Mouse (Mus musculus) adrenal gland, postnatal 25 days (tissue): ENCODE results near the gene Magix. TPM values are rescaled to one million over a fixed set of nuclear protein-coding genes. Genes with fewer than 3 reads are reported as not detected.

Experiments used
- DNase-seq: peaks from one replicate; pipeline ENCODE4 v3.0.0; 2021; ENCODE audit warnings: mixed read lengths
- total RNA-seq: library from RNA; stranded (reverse); gene quantifications from 2 replicates; pipeline ENCODE4 v1.2.3, GENCODE M21; 2021

The Magix gene
- total RNA-seq, 1 experiment from 2014 or later, result 0.52 TPM

- DNase-seq, result no peak
Observed at GRCm38 (mm10) chrX:7673578-7674281, 7.3 kb downstream of the Magix start.

DNA sequence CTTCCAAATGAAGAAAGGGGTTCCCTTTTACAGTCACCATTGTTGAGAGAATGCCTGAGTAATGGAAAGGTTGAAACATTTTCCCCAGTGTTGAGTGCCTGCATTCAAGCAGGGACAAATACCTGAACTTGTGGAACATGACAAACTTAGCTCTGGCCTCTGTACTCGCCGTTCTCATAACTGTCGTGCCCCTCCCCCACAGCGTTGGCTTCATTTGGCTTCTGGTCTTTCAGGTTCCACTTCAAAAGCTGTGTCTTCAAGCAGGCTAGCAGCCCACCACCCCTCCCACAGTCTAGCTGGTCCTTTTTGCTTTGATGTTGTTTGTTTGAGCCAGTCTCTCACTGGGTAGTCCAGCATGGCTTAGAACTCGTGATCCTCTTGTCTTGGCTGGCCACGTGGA is 8.3 kb downstream of the Magix start:
- no peak for DNase-seq

DNA sequence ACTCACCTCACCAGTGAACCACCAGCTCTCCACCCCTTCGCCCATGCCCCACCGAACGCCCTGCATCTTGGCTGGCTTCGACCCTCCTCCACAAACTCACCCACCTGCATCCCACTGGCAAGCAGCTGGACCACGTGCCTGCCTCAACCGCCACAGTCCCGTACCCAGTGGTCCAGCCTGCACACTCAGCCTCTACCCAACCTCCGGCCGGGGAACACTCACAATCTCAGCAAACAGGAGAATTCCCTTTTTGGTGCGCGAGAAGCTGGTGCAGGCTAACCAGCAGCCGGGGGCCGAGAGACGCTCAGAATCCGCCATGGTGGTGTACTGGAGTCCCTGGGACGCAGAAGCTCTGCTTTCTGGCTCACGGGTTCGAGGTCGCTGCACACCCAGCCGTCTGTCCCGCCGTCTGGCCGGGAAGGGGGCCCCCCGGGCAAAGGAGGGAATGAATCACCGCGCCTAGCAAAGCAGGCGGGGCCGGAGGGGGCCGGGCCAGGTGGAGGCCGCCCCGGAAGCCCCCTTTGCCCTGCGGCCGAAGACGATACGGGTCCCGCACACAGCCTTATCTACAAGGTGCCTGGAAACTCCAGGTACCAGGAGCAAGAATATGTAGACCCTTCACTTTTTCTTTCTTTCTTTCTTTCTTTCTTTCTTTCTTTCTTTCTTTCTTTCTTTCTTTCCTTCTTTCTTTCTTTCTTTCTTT is 10.0 kb downstream of the Magix start, which contains the start of gene Plp2:
Plp2 (minus strand) TSS at position 470 of the 703 bp plus-strand sequence.
- peak; percentile 69 for DNase-seq

GRCm38 (mm10) chrX:7670390-7670881 is 10.6 kb downstream of the Magix start:
- peak; percentile 77 for DNase-seq

GRCm38 (mm10) chrX:7665739-7666502 is 15.1 kb downstream of the Magix start:
- no peak for DNase-seq

GRCm38 (mm10) chrX:7664791-7665190 is 16.3 kb downstream of the Magix start:
- peak; percentile 36 for DNase-seq

DNA sequence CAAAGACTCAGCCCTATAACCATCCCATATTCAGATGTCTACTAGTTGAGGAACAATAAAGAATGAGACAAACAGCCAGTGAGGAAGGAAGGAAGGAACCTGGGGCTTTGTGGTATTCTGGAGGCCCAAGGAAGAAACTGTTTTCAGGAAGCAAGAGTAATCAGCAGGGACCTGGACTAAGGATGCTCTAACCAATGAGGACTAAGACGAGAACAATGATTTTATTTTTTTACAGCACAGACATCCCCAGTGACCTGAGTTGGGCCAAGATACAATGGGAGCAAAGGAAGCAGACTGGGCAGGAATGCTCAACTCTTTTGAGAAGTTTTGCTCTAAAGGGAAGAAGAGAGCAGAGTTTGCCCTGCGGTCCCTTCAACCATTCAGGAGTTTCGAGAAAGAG is 18.1 kb downstream of the Magix start:
- DNase-seq, result no peak

GRCm38 (mm10) chrX:7661086-7661485 is 20.0 kb downstream of the Magix start:
- no peak for DNase-seq

DNA sequence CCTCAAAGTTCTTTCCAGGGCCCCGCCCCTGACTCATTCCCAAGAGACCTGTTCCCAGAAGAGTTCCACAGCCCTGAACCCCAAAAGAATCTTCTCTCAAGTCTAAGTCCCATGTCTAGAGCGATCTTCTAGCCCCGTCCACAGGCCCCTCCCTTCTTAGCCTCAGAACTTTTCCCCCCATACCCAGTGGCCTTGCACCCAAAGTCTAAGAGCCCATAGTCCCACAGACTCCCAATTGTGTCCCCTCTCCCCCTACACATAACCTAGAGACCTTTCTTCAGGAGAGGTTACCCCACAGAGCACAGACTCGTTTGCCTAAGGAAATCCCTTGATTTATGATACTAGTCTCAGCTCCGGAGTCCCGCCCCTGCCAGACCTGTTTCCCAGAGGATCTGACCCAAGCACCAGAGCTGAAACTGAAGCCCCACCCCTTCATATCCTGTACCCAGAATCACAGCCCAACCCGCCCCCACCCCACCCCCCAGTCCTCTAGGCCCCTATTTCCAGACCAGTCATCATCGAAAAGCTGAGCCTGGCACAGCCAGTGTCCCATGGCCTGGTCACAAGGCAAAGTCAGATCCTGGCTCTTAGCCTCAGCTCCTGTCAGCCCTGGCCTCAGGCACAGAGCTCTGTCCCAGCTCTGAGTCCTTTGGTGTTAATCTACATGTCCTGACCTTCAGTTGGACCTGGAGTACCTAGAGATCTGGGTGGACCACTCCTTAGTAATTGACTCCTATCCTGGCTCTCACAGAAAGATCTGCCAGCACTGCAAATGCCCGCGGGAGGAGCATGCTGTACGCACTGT is 22.1 kb downstream of the Magix start:
- no peak for DNase-seq

GRCm38 (mm10) chrX:7658031-7658784 is 22.8 kb downstream of the Magix start:
- DNase-seq, result peak; percentile 58

DNA sequence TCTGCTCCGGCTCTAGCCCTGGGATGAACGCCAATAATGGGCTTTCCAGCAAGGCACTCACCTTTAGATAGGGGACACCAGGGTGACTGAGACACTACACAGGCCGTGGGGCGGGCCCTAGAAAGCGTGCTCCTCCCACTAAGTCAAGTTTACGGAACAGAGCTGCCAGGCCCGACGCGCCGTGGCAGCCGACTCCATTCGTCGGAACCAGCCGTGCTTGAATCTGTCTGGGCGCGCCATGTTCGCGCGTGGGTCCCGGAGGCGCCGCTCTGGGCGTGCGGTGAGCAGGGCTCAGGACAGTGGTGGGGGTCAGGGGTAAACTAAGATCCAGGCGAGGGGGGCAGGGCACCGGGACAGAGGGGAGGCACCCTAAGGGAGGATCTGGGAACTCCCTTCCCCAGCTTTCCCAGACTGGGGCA is 23.8 kb downstream of the Magix start, which contains the start of gene Prickle3:
Prickle3 (plus strand) TSS at position 40 of the 419 bp plus-strand sequence.
- DNase-seq, result peak; percentile 69

DNA sequence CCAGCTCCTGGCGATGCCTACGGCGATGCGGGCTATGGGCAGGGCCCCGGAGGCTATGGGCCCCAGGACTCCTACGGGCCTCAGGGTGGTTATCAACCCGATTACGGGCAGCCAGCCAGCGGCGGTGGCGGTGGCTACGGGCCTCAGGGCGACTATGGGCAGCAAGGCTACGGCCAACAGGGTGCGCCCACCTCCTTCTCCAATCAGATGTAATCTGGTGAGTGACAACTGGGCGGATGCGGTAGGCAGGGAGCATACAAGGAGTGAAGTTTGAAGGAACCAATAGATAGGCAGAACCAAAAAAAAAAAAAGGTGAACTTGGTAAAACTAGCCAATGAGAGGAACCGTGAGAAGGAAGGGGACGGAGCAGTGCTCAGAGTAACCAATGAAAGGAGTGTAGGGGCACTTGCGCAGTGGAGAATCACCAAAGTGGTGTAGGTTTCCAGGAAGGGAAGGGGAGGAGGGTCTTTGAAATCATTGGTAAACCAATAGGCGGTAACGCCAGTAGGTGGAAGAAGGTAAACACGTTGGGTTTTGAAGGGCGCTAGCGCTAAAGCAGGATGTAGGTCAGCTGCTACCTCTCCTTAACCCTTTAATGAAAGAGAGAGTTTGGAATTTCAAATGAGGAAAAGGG is 32.3 kb downstream of the Magix start:
- DNase-seq, result peak; percentile 76

DNA sequence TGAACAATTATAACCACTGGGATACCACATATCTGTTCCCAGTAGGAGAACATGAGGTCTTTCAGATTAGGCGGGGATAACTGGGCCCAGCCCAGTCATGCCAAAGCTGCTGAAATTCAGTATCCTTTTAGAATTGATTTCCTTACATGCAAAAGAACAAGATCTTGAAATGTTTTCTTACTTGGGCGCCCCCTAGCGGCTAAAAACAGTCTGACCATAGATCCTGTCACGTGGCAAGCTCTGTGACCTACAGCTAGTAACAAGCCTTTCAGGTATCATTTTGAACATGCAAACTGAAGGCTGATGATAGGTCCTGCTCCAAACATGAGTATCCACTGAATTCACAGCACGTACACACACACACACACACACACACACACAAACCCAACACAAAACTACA is 35.7 kb downstream of the Magix start:
- DNase-seq, result peak; percentile 77

- DNase-seq, result no peak
Observed at GRCm38 (mm10) chrX:7640785-7641184, 40.3 kb downstream of the Magix start.

DNA sequence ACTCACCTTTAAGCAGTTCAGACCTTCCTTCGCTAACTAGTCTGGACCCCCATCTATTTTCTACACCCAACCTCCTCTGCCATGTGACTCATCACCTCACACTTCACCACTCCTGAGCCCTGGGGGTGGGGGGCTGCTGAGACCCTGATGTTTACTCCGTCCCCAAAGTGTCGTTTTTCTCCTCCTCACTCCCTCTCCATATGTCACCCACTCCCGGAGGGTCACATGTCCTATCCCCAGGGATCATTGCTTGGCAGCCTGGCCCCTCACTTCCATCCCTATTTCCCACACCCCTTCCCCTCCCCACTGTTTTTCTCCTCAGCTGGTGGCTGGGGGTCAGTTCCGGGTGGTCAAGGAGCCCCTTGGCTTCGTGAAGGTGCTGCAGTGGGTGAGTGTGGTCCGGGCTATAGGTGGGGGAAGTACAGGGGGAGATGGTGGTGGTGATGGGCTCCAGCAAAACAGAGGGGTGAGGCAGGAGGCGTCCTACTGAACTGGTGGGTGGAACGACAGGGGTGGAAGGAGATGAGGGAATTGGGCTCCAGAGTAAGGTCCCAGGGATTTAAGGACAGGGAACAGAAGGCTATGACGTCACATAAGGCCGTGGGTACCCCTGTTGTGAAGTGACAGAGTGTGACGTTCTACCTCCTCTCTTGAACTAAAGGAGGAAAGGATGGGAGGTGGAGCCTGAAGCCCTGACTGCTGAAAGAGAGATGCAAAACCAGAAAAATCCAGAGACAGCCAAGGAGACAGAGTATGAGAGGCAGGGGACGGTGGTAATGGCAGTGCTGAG is 41.3 kb downstream of the Magix start:
- DNase-seq, result no peak

GRCm38 (mm10) chrX:7638401-7639091 is 42.5 kb downstream of the Magix start, which contains the start of gene Syp:
Syp (plus strand) TSS chrX:7638471.
- DNase-seq, result peak; percentile 85

DNA sequence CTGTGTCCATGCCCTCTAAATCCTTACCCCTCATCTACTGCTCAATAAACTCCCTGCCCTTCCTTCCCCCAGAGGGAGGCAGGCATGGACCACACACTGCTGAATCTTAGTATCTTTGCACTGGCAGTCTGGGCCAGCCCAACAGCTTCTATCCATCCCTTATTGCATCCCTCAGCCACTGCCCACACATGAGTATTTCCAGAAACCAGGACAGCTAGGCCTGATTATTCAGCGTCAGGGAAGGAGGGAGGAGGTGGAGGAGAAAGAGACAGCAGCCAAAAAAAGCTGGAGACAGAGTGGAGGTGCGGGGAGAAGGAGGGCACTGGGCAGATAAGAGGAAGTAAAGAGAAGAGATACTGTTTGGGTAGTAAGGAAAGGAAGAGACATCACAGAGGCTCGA is 46.0 kb downstream of the Magix start:
- no peak for DNase-seq

DNA sequence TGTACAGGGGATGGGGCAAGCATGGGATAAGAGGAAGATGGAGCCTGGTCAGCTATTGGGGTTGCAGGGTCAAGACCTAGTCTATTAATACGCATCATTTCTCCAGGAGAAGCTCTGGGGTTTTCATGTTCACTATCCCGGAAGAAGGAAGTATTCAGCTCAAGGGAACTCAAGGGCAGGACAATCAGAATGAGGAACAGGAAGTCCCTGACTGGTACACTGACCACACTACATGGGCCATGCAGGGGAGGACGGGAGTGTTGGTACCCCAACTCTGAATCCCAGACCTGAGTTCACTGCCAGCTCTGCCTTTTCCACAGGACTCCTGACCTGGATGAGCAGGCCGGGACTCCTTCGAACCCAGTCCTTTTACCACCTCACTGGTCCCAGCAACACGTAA is 48.5 kb downstream of the Magix start:
- no peak for DNase-seq
